Mouse (Mus musculus) thymus, adult 2 months (tissue): ENCODE data around the gene Slc25a53.

Experiments
- CTCF ChIP-seq: fragments of 200-500 bp; IDR thresholded peaks from 2 replicates; pipeline ENCODE4 v1.5.1; 2012; ENCODE audit warnings: mild to moderate bottlenecking, control low read depth, low read length, moderate library complexity, borderline replicate concordance; ENCODE audit not compliant: control insufficient read depth, poor library complexity, insufficient read depth; ENCODE audit errors: extremely low read depth
- POLR2A ChIP-seq: fragments of 200-500 bp; IDR thresholded peaks from 2 replicates; pipeline ENCODE4 v1.6.1; 2012; ENCODE audit warnings: mild to moderate bottlenecking, low read length, control low read depth, moderate library complexity; ENCODE audit not compliant: control insufficient read depth, poor library complexity, insufficient read depth; ENCODE audit errors: extremely low read depth

DNA sequence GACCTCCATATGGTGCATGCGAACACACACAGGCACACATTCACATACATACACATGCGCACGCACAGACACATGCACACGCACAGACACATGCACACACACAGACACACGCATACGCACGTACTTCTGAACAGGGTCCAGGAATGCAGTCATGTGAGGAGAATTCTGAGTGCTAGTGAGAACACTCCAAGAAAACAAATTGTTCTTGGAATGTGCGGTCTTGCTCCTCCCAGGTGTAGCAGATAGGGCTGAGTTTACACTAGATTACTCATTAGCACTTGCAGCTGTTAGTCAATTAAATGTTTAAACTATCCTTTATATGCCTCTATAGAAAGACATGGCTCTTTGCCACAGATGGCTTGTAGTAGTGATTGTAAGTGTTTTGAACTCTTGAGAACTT lies 7.2 kb downstream of the Slc25a53 start:
- TF ChIP-seq CTCF (no peak), POLR2A (no peak)
